Mouse (Mus musculus): ENCODE measurements at regions not wholly inside any gene's neighbourhood (a gene's known extent, or its start where the extent isn't known, plus 50 kb on each side); places are given as distances from the start of the nearest gene placed in this dataset.

DNA sequence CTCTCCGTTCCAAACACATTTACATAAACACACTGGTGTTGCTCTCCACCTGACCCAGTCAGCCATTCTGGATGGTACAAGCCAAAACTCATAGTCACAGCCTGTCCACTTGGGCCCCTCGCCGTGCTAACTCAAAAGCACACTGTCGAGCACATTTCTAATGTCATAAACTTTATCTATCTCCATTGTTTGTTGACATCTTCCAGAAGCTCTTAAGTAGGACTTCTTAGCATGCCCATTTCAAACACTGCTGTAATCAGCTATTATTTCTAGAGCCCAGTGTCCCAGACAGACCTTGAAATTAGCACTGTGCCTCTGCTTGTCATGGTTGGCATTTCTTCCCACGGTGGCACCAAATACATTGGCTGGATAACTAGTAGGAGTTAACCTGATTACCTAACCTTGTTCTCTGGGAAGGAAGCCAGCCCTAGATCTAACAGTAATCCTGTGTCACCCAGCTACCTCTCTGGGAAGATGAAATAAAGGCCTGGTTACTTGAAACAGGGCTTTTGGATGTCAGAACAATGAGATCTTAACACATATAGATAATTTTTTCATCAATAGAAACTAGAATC, 180.1 kb upstream of the Cited2 start:
- TF ChIP-seq CTCF (IDR thresholded peaks at IDR 0.05; ENCODE audit: extremely low read depth, insufficient read depth, insufficient read length, insufficient replicate concordance) (no peak), POLR2A (IDR thresholded peaks at IDR 0.05; ENCODE audit: low read depth, low read length) (no peak)

Data from spleen, adult 2 months (tissue).